Mouse (Mus musculus): ENCODE data around the gene Sbsn. TPM values are rescaled to one million over a fixed set of nuclear protein-coding genes. Genes with fewer than 3 reads are reported as not detected.

The Sbsn gene
- total RNA-seq, 2 experiments from 2014 or later, result 1.7 to 2.9 TPM

- no peak for DNase-seq
- intact Hi-C loops (cut with DNase I), result no loop called here
These were observed 1.3 kb upstream of the Sbsn start for GRCm38 (mm10) chr7:30749824-30750606.

- DNase-seq, result no peak
- intact Hi-C loops (cut with DNase I), result no loop called here
These were observed 5.7 kb downstream of the Sbsn start for GRCm38 (mm10) chr7:30757001-30757400.

- peak in 1 of 2 experiments; percentile 18 for DNase-seq
- intact Hi-C loops (cut with DNase I), result no loop called here
These were observed 7.6 kb downstream of the Sbsn start for GRCm38 (mm10) chr7:30758853-30759252.

- no peak for DNase-seq
- intact Hi-C loops (cut with DNase I), result no loop called here
These were observed 10.6 kb downstream of the Sbsn start for GRCm38 (mm10) chr7:30761769-30762352.

- DNase-seq, result no peak
- intact Hi-C loops (cut with DNase I), result no loop called here
These were observed 12.2 kb downstream of the Sbsn start, which contains the start of gene Dmkn for GRCm38 (mm10) chr7:30763456-30763855. Dmkn (plus strand) TSS chr7:30763756.

- no peak for DNase-seq
- intact Hi-C loops (cut with DNase I), result no loop called here
These were observed 13.9 kb downstream of the Sbsn start for GRCm38 (mm10) chr7:30765173-30765572.

GRCm38 (mm10) chr7:30766408-30766807, 15.1 kb downstream of the Sbsn start:
- intact Hi-C loops (cut with DNase I), result no loop called here
- no peak for DNase-seq

GRCm38 (mm10) chr7:30769236-30769635, 18.0 kb downstream of the Sbsn start:
- no peak for DNase-seq
- intact Hi-C loops (cut with DNase I), result no loop called here

- no peak for DNase-seq
- intact Hi-C loops (cut with DNase I), result no loop called here
These were observed 24.8 kb downstream of the Sbsn start for GRCm38 (mm10) chr7:30776104-30776503.

- intact Hi-C loops (cut with DNase I), result no loop called here
- DNase-seq, result no peak
These were observed 25.9 kb downstream of the Sbsn start for GRCm38 (mm10) chr7:30777081-30777579.

GRCm38 (mm10) chr7:30777911-30778310, 26.6 kb downstream of the Sbsn start:
- intact Hi-C loops (cut with DNase I), result no loop called here
- DNase-seq, result no peak

- no peak for DNase-seq
- intact Hi-C loops (cut with DNase I), result no loop called here
These were observed 30.5 kb downstream of the Sbsn start for GRCm38 (mm10) chr7:30781792-30782191.

- no peak for DNase-seq
- intact Hi-C loops (cut with DNase I), result no loop called here
These were observed 31.4 kb downstream of the Sbsn start for GRCm38 (mm10) chr7:30782658-30783057.

GRCm38 (mm10) chr7:30785154-30785553, 33.9 kb downstream of the Sbsn start:
- no peak for DNase-seq
- intact Hi-C loops (cut with DNase I), result no loop called here

GRCm38 (mm10) chr7:30785721-30786546, 34.7 kb downstream of the Sbsn start:
- no peak for DNase-seq
- intact Hi-C loops (cut with DNase I), result no loop called here

- no peak for DNase-seq
- intact Hi-C loops (cut with DNase I), result no loop called here
These were observed 36.2 kb downstream of the Sbsn start, which contains the start of gene Krtdap for GRCm38 (mm10) chr7:30787377-30788022. Krtdap (plus strand) TSS chr7:30787896.

- no peak for DNase-seq
- intact Hi-C loops (cut with DNase I), result no loop called here
These were observed 38.9 kb downstream of the Sbsn start for GRCm38 (mm10) chr7:30790141-30790540.

- intact Hi-C loops (cut with DNase I), result no loop called here
- DNase-seq, result no peak
These were observed 40.6 kb downstream of the Sbsn start for GRCm38 (mm10) chr7:30791921-30792320.

- no peak for DNase-seq
- intact Hi-C loops (cut with DNase I), result no loop called here
These were observed 43.6 kb downstream of the Sbsn start for GRCm38 (mm10) chr7:30794921-30795320.

- intact Hi-C loops (cut with DNase I), result no loop called here
- no peak for DNase-seq
These were observed 45.5 kb downstream of the Sbsn start for GRCm38 (mm10) chr7:30796790-30797189.

GRCm38 (mm10) chr7:30800653-30801052, 49.4 kb downstream of the Sbsn start:
- DNase-seq, result no peak
- intact Hi-C loops (cut with DNase I), result no loop called here
